Mouse (Mus musculus): ENCODE results near the gene Ifi27l2b.

Ifi27l2b gene

GRCm38 (mm10) chr12:103433986-103434731 lies 22.9 kb downstream of the Ifi27l2b start, which contains the start of gene Ifi27:
Gene Ifi27, plus strand, starts transcription at chr12:103434211.
- DNase-seq: no peak

- no peak for DNase-seq
Observed at GRCm38 (mm10) chr12:103433430-103433829, 23.6 kb downstream of the Ifi27l2b start.

DNA sequence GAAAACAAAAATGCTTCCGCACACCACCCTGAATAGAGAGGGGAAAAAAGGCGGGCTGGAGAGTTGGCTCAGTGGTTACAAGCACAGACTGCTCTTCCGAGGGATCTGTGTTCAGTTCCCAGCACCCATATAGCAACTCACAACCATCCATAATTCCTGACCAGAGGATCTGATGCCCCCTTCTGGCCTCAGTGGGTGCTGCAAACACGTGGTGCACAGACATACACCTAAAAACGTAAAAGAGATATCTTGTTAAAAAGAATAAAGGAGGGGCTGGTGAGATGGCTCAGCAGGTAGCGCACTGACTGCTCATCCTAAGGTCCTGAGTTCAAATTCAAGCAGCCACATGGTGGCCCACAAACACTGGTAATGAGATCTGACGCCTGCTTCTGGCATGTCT lies 30.3 kb downstream of the Ifi27l2b start:
- DNase-seq: no peak

GRCm38 (mm10) chr12:103425729-103426470 lies 31.1 kb downstream of the Ifi27l2b start, which contains the start of gene Ddx24:
Gene Ddx24, minus strand, starts transcription at chr12:103425830.
- peak; percentile 98 for DNase-seq

- DNase-seq: no peak
Observed at GRCm38 (mm10) chr12:103425016-103425728, 31.9 kb downstream of the Ifi27l2b start.

- DNase-seq: no peak
Observed at GRCm38 (mm10) chr12:103408144-103408543, 48.9 kb downstream of the Ifi27l2b start.

GRCm38 (mm10) chr12:103407720-103408119 lies 49.3 kb downstream of the Ifi27l2b start, which contains the start of gene 9330161L09Rik:
Gene 9330161L09Rik, minus strand, starts transcription at chr12:103407820.
- DNase-seq: no peak

- DNase-seq: no peak
Observed at GRCm38 (mm10) chr12:103404131-103404530, 52.9 kb downstream of the Ifi27l2b start.
